Mouse (Mus musculus) embryonic fibroblast, embryonic 13.5 days (primary cell): Measurements from ENCODE around the gene Tst. TPM values are rescaled to one million over a fixed set of nuclear protein-coding genes. Genes with fewer than 3 reads are reported as not detected.

Experiments
- H3K27ac ChIP-seq: 2 replicates; pipeline ENCODE4 v1.5.1; 2012; ENCODE audit warnings: low read length, control low read depth, inconsistent platforms; ENCODE audit not compliant: insufficient read depth
- H3K4me1 ChIP-seq: 2 replicates; pipeline ENCODE4 v1.6.1; 2011; ENCODE audit warnings: low read length; ENCODE audit not compliant: control insufficient read depth, insufficient read depth
- H3K4me3 ChIP-seq: 2 replicates; pipeline ENCODE4 v1.5.1; 2011; ENCODE audit warnings: mild to moderate bottlenecking, control low read depth, low read length; ENCODE audit not compliant: insufficient read depth
- CTCF ChIP-seq: IDR thresholded peaks from 2 replicates; pipeline ENCODE4 v1.5.1; 2011; ENCODE audit warnings: mild to moderate bottlenecking, control low read depth, low read length, moderate library complexity, borderline replicate concordance; ENCODE audit not compliant: insufficient read depth
- POLR2A ChIP-seq: IDR thresholded peaks from 2 replicates; pipeline ENCODE4 v1.6.1; 2011; ENCODE audit warnings: low read depth, mild to moderate bottlenecking, control low read depth, low read length, moderate library complexity
- polyA plus RNA-seq: library from polyadenylated mRNA; stranded (reverse); fragments of >200 nt; gene quantifications from 2 replicates; pipeline ENCODE4 v1.2.4, GENCODE M21; 2011; ENCODE audit warnings: low read depth; ENCODE audit not compliant: missing spikeins, insufficient read length

The Tst gene
- polyA plus RNA-seq, 1 experiment, result 3.5 TPM

GRCm38 (mm10) chr15:78414157-78414556, 8.4 kb upstream of the Tst start:
- H3K4me1 ChIP-seq, result no peaks in the 10 kb centered on the region
- H3K4me3 ChIP-seq, result no peak overlapping the region
- TF ChIP-seq CTCF (no peak), POLR2A (no peak)
- no peak overlapping the region for H3K27ac ChIP-seq

GRCm38 (mm10) chr15:78413719-78414117, 8.0 kb upstream of the Tst start:
- no peaks in the 10 kb centered on the region for H3K4me1 ChIP-seq
- TF ChIP-seq CTCF (no peak), POLR2A (no peak)

DNA sequence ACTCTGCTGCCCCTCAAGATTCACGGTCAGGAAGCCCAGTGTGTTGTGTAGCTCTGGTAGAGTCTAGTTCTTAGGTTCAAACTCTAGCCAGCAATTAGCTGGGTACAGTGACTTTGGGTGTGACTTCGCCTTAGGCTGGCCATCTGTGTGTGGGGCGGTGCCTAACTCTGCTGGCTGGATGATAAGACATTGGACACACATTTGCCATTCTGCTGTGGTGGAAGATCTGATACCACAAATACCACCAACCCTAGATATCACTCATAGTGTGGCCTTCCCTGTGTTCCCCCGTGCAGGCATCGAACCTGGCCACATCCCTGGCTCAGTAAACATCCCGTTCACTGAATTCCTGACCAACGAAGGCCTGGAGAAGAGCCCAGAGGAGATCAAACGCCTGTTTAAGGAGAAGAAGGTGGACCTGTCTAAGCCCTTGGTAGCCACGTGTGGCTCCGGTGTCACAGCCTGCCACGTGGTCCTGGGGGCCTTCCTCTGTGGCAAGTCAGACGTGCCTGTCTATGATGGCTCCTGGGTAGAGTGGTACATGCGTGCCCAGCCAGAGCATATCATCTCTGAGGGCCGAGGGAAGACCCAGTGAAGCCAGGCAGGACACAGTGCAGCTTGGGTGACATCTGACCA, 7.5 kb upstream of the Tst start:
- Histone ChIP-seq H3K4me1 (no peaks in the 10 kb centered on the region), H3K27ac (no peak overlapping the region), H3K4me3 (no peak overlapping the region)
- no peak for TF ChIP-seq POLR2A
- TF ChIP-seq CTCF, result no peak

More at GRCm38 (mm10) chr15:78413719-78414117, 8.0 kb upstream of the Tst start:
- no peak overlapping the region for H3K27ac ChIP-seq
- H3K4me3 ChIP-seq, result no peak overlapping the region

DNA sequence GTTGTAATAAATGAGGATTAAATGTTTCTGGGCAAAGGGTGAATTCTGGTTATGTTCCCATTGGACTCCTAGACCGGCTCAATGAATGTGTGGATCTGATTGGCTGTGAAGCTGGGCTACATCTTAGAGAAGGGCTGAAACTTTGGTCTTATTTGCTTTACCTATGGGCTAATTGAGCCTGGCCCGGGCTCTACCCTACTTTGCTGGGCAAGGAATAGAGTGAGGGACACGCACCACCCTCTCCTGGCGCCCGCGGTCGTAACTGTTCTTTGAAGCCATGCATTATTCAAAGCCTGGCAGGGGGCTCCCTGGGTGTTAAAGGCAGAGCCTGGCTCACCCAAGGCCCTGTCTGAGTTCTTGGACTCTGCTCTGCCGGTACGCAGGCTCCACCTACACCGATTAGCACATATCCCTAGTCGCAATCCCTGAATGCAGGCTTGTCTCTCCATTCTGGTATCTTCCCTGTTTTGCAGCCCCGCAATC, 3.9 kb upstream of the Tst start:
- Histone ChIP-seq H3K4me3 (no peak overlapping the region), H3K4me1 (peaks cover 2% of the 10 kb centered on the region; the same call in 1 of the 2 replicates)

GRCm38 (mm10) chr15:78406293-78406934, 707 bp upstream of the Tst start, which contains the start of gene Mpst:
Gene Mpst, plus strand, starts transcription at chr15:78406416.
- H3K27ac ChIP-seq, result peak within 1 kb of the TSS; percentile 76
- peaks cover 2% of the 10 kb centered on the region; the same call in 1 of the 2 replicates for H3K4me1 ChIP-seq
- peak within 1 kb of the TSS; percentile 62 for H3K4me3 ChIP-seq
- TF ChIP-seq CTCF (no peak), POLR2A (peak; percentile 87)

More for the DNA sequence above, 3.9 kb upstream of the Tst start:
- TF ChIP-seq CTCF (no peak), POLR2A (no peak)
- no peak overlapping the region for H3K27ac ChIP-seq

- Histone ChIP-seq H3K4me1 (peaks cover 2% of the 10 kb centered on the region; the same call in 1 of the 2 replicates), H3K27ac (no peak overlapping the region), H3K4me3 (peak overlapping the region; percentile 62; the same call in 1 of the 2 replicates)
- TF ChIP-seq POLR2A, result no peak
- TF ChIP-seq CTCF, result no peak
Measured at GRCm38 (mm10) chr15:78405098-78405497, 609 bp downstream of the Tst start.

GRCm38 (mm10) chr15:78403896-78404295, 1.8 kb downstream of the Tst start:
- no peak for TF ChIP-seq CTCF
- no peak for TF ChIP-seq POLR2A
- Histone ChIP-seq H3K4me3 (no peak overlapping the region), H3K27ac (no peak overlapping the region), H3K4me1 (peaks cover 2% of the 10 kb centered on the region; the same call in 1 of the 2 replicates)

- Histone ChIP-seq H3K27ac (no peak overlapping the region), H3K4me1 (peaks cover 2% of the 10 kb centered on the region; the same call in 1 of the 2 replicates), H3K4me3 (no peak overlapping the region)
- TF ChIP-seq POLR2A, result no peak
- TF ChIP-seq CTCF, result no peak
Measured at GRCm38 (mm10) chr15:78403301-78403741, 2.4 kb downstream of the Tst start.

DNA sequence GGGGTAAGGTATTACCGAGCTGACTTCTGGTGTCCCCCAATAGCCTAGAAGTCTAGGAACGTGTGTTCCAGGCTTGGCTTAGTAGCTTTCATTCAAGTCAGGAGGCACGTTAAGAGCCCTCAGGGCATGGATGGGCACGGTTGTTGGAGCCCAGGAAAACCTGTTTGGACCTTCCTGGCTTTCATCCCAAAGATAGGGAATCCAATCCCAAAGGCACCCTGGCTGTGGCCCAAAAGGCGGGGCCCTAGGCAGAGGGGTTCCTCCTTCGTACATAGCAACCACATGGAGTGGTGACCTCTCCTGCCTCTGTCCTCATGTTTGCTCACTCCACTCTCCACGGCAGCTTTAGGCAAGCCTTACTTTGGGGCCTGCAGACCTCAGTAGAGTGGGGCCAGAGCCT, 3.3 kb downstream of the Tst start:
- no peak for TF ChIP-seq CTCF
- TF ChIP-seq POLR2A, result no peak
- H3K4me1 ChIP-seq, result peaks cover 2% of the 10 kb centered on the region; the same call in 1 of the 2 replicates
- H3K4me3 ChIP-seq, result no peak overlapping the region
- no peak overlapping the region for H3K27ac ChIP-seq

DNA sequence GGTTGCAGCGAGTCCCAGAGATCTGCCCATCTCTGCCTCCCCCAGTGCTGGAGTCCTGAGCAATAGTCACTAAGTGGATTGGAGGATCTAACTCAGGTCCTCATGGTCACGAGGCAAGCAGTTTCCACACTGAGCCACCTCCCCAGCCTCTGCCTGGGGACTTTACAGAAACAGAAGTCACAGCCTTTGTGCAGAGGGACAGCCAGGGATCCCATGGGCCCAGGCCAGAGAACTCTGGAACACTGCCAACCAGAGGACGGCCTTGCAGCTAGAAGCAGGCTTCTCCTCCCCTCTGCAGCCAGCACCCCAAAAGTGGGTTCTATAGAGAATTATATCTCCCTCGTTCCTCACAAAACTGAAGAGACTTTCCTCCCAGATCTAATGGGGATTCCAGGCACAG, 3.8 kb downstream of the Tst start:
- no peak overlapping the region for H3K27ac ChIP-seq
- H3K4me1 ChIP-seq, result no peaks in the 10 kb centered on the region
- no peak overlapping the region for H3K4me3 ChIP-seq
- no peak for TF ChIP-seq POLR2A
- no peak for TF ChIP-seq CTCF
